Mouse (Mus musculus): ENCODE results near the gene Hs3st3a1.

The Hs3st3a1 gene

DNA sequence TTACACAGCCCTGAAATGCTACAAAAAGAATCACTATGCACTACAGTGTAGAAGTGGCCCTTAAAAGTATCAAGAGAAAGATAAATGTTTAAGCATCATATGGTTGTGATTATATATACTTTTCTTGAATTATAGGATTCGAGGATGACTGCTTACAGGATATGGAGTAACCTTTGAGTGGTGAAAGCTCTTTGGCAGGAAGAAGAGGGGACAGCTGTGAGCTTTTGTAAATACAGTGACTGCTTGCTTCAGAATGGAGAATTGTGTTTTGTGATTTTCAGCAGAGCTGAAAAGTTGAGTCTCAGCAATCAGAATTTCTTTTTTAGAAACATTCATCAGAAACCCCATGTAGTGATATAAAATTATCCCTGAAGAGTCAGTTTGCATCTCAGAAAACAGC, 124.3 kb downstream of the Hs3st3a1 start:
- DNase-seq (ENCODE audit: low read depth) = no peak

GRCm38 (mm10) chr11:64560471-64560870, 125.3 kb downstream of the Hs3st3a1 start:
- DNase-seq (ENCODE audit: low read depth) = no peak

DNA sequence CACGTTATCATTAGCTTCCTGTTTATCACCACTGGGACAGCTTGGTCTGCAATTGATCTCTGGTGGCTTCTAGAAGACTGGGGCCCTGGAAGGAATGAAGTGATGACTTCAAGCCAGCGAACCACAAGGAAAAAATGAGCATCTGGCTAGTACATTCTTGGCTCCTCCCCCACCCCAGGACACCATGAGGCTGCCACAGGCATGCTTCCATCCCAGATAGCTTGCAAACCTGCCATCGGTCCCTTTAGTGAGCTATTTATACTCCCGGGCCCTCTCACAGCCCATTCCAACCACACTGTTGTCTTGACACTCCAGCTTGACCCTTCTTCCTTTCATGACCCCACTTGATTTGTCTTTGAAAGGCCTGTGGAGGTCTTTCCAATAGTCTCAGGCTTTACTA, 127.6 kb downstream of the Hs3st3a1 start:
- DNase-seq (ENCODE audit: low read depth) = no peak
